Mouse (Mus musculus) layer of hippocampus, adult 8-10 months (tissue): ENCODE measurements at regions not wholly inside any gene's neighbourhood (a gene's known extent, or its start where the extent isn't known, plus 50 kb on each side); places are given as distances from the start of the nearest gene placed in this dataset.
A peak's percentile ranks its signal among the peaks of the same experiment; 100 is the strongest.

ENCODE experiments used
- DNase-seq, 2 experiments: peaks; one replicate each; pipeline ENCODE4 v3.0.0; 2022; ENCODE audit warnings: low spot score in 2 of 2

GRCm38 (mm10) chr16:76718809-76719208 lies 294.7 kb upstream of the Usp25 start:
- DNase-seq: no peak

GRCm38 (mm10) chr16:76718147-76718546 lies 295.4 kb upstream of the Usp25 start:
- no peak for DNase-seq

GRCm38 (mm10) chr16:76694913-76695312 lies 318.6 kb upstream of the Usp25 start:
- no peak for DNase-seq

- peak; percentile 33 to 46 for DNase-seq
Measured at GRCm38 (mm10) chr16:76687735-76688447, 314.3 kb upstream of the Nrip1 start.

- no peak for DNase-seq
Measured at GRCm38 (mm10) chr16:76685562-76685961, 311.9 kb upstream of the Nrip1 start.

GRCm38 (mm10) chr16:76680061-76680911 lies 306.7 kb upstream of the Nrip1 start:
- DNase-seq: peak; percentile 28 to 36

- DNase-seq: no peak
Measured at GRCm38 (mm10) chr16:76678885-76679284, 305.3 kb upstream of the Nrip1 start.

- no peak for DNase-seq
Measured at GRCm38 (mm10) chr16:76669795-76670194, 296.2 kb upstream of the Nrip1 start.

- no peak for DNase-seq
Measured at GRCm38 (mm10) chr16:76667046-76667445, 293.4 kb upstream of the Nrip1 start.

- no peak for DNase-seq
Measured at GRCm38 (mm10) chr16:76655106-76655505, 281.5 kb upstream of the Nrip1 start.

- DNase-seq: no peak
Measured at GRCm38 (mm10) chr16:76644281-76644680, 270.7 kb upstream of the Nrip1 start.

- no peak for DNase-seq
Measured at GRCm38 (mm10) chr16:76643801-76644200, 270.2 kb upstream of the Nrip1 start.

- DNase-seq: no peak
Measured at GRCm38 (mm10) chr16:76635169-76635568, 261.5 kb upstream of the Nrip1 start.

GRCm38 (mm10) chr16:76634196-76634698 lies 260.6 kb upstream of the Nrip1 start:
- DNase-seq: no peak

GRCm38 (mm10) chr16:76626142-76626541 lies 252.5 kb upstream of the Nrip1 start:
- DNase-seq: no peak

- DNase-seq: no peak
Measured at GRCm38 (mm10) chr16:76621715-76622114, 248.1 kb upstream of the Nrip1 start.

- no peak for DNase-seq
Measured at GRCm38 (mm10) chr16:76618295-76618694, 244.7 kb upstream of the Nrip1 start.

- DNase-seq: no peak
Measured at GRCm38 (mm10) chr16:76611061-76611460, 237.4 kb upstream of the Nrip1 start.

- DNase-seq: no peak
Measured at GRCm38 (mm10) chr16:76604914-76605313, 231.3 kb upstream of the Nrip1 start.

- no peak for DNase-seq
Measured at GRCm38 (mm10) chr16:76603846-76604258, 230.2 kb upstream of the Nrip1 start.

- no peak for DNase-seq
Measured at GRCm38 (mm10) chr16:76603431-76603830, 229.8 kb upstream of the Nrip1 start.

- DNase-seq: peak in 1 of 2 experiments; percentile 7
Measured at GRCm38 (mm10) chr16:76600131-76600530, 226.5 kb upstream of the Nrip1 start.
